Comparison of ENCODE assay signal across 8 mouse cellular contexts in the genomic region with DNA sequence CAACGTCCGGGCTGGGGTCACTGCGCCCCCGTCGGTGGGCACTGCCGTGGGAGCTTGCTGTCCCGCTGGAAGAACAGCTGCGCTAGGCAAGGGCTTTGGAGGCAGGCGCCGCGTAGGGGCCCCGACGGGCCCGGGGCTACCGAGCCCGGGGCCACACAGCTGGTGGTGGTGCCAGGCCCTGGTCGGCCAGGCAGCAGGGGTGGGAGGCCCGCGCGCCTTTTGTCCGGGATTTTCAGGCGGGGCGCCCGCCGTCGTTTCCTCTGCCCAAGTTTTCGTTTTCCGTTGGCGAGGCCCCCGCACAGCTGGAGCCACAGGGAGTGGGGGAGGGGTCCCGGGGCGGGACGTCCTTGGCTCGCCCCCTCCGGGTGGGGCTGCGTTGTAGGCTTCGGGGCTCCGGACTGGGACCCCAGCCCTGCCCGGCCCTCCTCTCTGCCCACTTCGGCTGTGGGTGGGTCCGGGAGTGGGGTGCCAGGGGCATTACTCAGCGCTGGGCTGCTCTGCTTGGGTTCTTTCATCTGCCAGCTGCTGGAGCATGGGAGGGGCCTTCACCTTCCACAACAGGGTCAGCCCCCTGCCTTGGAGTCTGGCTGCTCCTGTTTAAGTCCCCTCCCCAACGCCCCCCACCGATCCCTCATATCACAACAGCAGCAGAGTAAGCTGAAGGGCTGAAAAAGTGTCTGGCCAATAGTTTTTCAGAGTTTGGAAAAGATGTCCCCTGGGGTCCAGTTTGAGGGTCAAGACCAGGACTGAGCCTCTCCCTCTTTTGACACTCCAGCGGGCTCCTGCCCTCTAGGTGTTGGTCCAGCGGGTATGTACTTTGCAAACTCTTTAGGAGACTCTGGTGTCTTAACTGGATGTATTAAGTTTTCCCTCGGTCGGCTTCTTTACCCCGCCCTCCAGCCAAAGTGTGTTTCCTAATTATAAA. TPM values are rescaled to one million over a fixed set of nuclear protein-coding genes. Genes with fewer than 3 reads are reported as not detected.
DNase-seq lines count a peak whose midpoint lies in the region; ATAC-seq and TF ChIP-seq lines count a peak whose summit lies in the region.

No protein-coding gene starts in this region.

- in situ Hi-C loops in Patski (cut with MboI; ENCODE audit: low pct_unique_long_range_greater_than_20kb) = loop anchor here (5.0 kb wide), 1 partner anchor 206 kb away; no protein-coding TSS in a partner anchor

- no peak for TF ChIP-seq EP300 in liver, embryonic 14.5 days (IDR thresholded peaks at IDR 0.05; ENCODE audit: low read depth)

- H3K27ac ChIP-seq in forebrain, embryonic 15.5 days (replicated peaks) = no peak overlapping the region
- peak overlapping the region; percentile 52; the same call in 1 of the 2 replicates for H3K27ac ChIP-seq in hindbrain, embryonic 13.5 days
- H3K27ac ChIP-seq in liver, embryonic 14.5 days = peak overlapping the region; percentile 58
- H3K27ac ChIP-seq in neural tube, embryonic 14.5 days (ENCODE audit: low read depth, low read length) = no peak overlapping the region

- H3K9me3 ChIP-seq in forebrain, embryonic 15.5 days = no peaks in the 10 kb centered on the region
- no peaks in the 10 kb centered on the region for H3K9me3 ChIP-seq in hindbrain, embryonic 13.5 days
- no peaks in the 10 kb centered on the region for H3K9me3 ChIP-seq in liver, embryonic 14.5 days (ENCODE audit: control insufficient read depth, low read length)
- H3K9me3 ChIP-seq in neural tube, embryonic 14.5 days (ENCODE audit: control insufficient read depth, low read length) = no peaks in the 10 kb centered on the region

- H3K4me3 ChIP-seq in forebrain, embryonic 15.5 days = peak overlapping the region; percentile 36
- peak overlapping the region; percentile 46 for H3K4me3 ChIP-seq in hindbrain, embryonic 13.5 days
- peak overlapping the region; percentile 68 to 92 for H3K4me3 ChIP-seq in liver, embryonic 14.5 days (ENCODE audit: insufficient read depth in 1 of 2, low read depth in 2 of 2, low read length in 2 of 2)
- peak overlapping the region; percentile 38 for H3K4me3 ChIP-seq in neural tube, embryonic 14.5 days (ENCODE audit: low read depth, low read length)

- H3K36me3 ChIP-seq in forebrain, embryonic 15.5 days = no peaks in the 10 kb centered on the region
- H3K36me3 ChIP-seq in hindbrain, embryonic 13.5 days = no peaks in the 10 kb centered on the region
- no peaks in the 10 kb centered on the region for H3K36me3 ChIP-seq in liver, embryonic 14.5 days (replicated peaks; ENCODE audit: control insufficient read depth, insufficient read depth, low read depth)
- no peaks in the 10 kb centered on the region for H3K36me3 ChIP-seq in neural tube, embryonic 14.5 days (ENCODE audit: control insufficient read depth, insufficient read depth, low read length)

- H3K9ac ChIP-seq in forebrain, embryonic 15.5 days (replicated peaks) = peak overlapping the region; percentile 39
- peak overlapping the region; percentile 67 for H3K9ac ChIP-seq in hindbrain, embryonic 13.5 days
- peak overlapping the region; percentile 89 for H3K9ac ChIP-seq in liver, embryonic 14.5 days (replicated peaks)
- H3K9ac ChIP-seq in neural tube, embryonic 14.5 days (replicated peaks; ENCODE audit: low read depth, low read length) = peak overlapping the region; percentile 34; the same call in 1 of the 2 replicates

- TF ChIP-seq CTCF in Patski (IDR thresholded peaks at IDR 0.05) = no peak
- TF ChIP-seq CTCF in liver, embryonic 14.5 days (IDR thresholded peaks at IDR 0.05; ENCODE audit: low read depth) = no peak

- no peak for DNase-seq in frontal cortex, adult 2 months (ENCODE audit: extremely low spot score in 1 of 2, low spot score in 1 of 2)
- no peak for DNase-seq in Patski (ENCODE audit: low read depth, low spot score)
- DNase-seq in liver, embryonic 14.5 days (ENCODE audit: low read depth in 3 of 3, low spot score in 3 of 3) = no peak
- no peak for DNase-seq in frontal cortex, postnatal 25 days (ENCODE audit: low spot score in 2 of 2)

- H3K27me3 ChIP-seq in Patski = no peaks in the 10 kb centered on the region
- no peaks in the 10 kb centered on the region for H3K27me3 ChIP-seq in forebrain, embryonic 15.5 days
- peaks cover 31% of the 10 kb centered on the region for H3K27me3 ChIP-seq in hindbrain, embryonic 13.5 days
- no peaks in the 10 kb centered on the region for H3K27me3 ChIP-seq in liver, embryonic 14.5 days (ENCODE audit: control insufficient read depth, insufficient read depth, low read length)
- 0 out of 2 replicates have a peak, but pooled peaks cover 2% of the 10 kb centered on the region for H3K27me3 ChIP-seq in neural tube, embryonic 14.5 days (ENCODE audit: control insufficient read depth, insufficient read depth, low read length)

- peaks cover 10% of the 10 kb centered on the region for H3K4me1 ChIP-seq in forebrain, embryonic 15.5 days
- peaks cover 33% of the 10 kb centered on the region for H3K4me1 ChIP-seq in hindbrain, embryonic 13.5 days (replicated peaks)
- H3K4me1 ChIP-seq in liver, embryonic 14.5 days (replicated peaks; ENCODE audit: control insufficient read depth in 2 of 2, insufficient read depth in 2 of 2, low read length in 1 of 2) = peaks cover 12 to 20% of the 10 kb centered on the region in 2 experiments
- H3K4me1 ChIP-seq in neural tube, embryonic 14.5 days (ENCODE audit: control insufficient read depth, insufficient read depth, low read length) = peaks cover 9% of the 10 kb centered on the region

- CTCF ChIA-PET in Patski (lab: Charles Lee) = no interaction called here

- 0 out of 2 replicates have a peak, but pooled peaks have one; percentile 14 for ATAC-seq in frontal cortex, adult (ENCODE audit: low TSS enrichment)
- peak; percentile 23 for ATAC-seq in Patski
- ATAC-seq in forebrain, embryonic 15.5 days (replicated peaks) = peak; percentile 32; the same call in 1 of the 2 replicates
- ATAC-seq in hindbrain, embryonic 13.5 days (ENCODE audit: low FRiP score) = no peak; the same call in 1 of the 2 replicates
- ATAC-seq in liver, embryonic 14.5 days (ENCODE audit: insufficient read depth) = peak; percentile 67
- peak; percentile 19; the same call in 1 of the 2 replicates for ATAC-seq in neural tube, embryonic 14.5 days (ENCODE audit: low read depth)

- peak overlapping the region; percentile 44 for H3K4me2 ChIP-seq in forebrain, embryonic 15.5 days (replicated peaks)
- peak overlapping the region; percentile 57 for H3K4me2 ChIP-seq in hindbrain, embryonic 13.5 days
- H3K4me2 ChIP-seq in liver, embryonic 14.5 days (ENCODE audit: low read depth) = peak overlapping the region; percentile 97
- H3K4me2 ChIP-seq in neural tube, embryonic 14.5 days (ENCODE audit: low read depth, low read length) = peak overlapping the region; percentile 52

- WGBS in forebrain, embryonic 15.5 days = 4% methylated on average over 49 of the region's 49 CpGs
- WGBS in hindbrain, embryonic 13.5 days = 2% methylated on average over 46 of the region's 49 CpGs
- 3% methylated on average over 46 of the region's 49 CpGs for WGBS in liver, embryonic 14.5 days (ENCODE audit: insufficient replicate concordance)
- 3% methylated on average over 38 of the region's 49 CpGs for WGBS in neural tube, embryonic 14.5 days

- POLR2A ChIA-PET in Patski (lab: Charles Lee) = no interaction called here

RNA-seq across cellular contexts. Expression of a gene that starts 0.6 kb away (rescaled TPM):
- 53.4 and 64.2 TPM in 2 replicates for polyA plus RNA-seq in frontal cortex, adult 2 months (2012; rRNA removed)
- polyA plus RNA-seq in Patski (2021) = 16.0 TPM
- 7.1 and 8.4 TPM in 2 replicates for polyA plus RNA-seq in forebrain, embryonic 15.5 days (2015; fragmentation: Nextera tagmentation; extraction: Ambion mirVana)
- polyA plus RNA-seq in hindbrain, embryonic 13.5 days (2015; fragmentation: Nextera tagmentation; extraction: Ambion mirVana) = 6.6 and 6.7 TPM in 2 replicates
- polyA plus RNA-seq in liver, embryonic 14.5 days (2012; rRNA removed) = 17.5 and 21.2 TPM in 2 replicates
- polyA plus RNA-seq in liver, embryonic 14.5 days (2014; fragmentation: Nextera tagmentation; extraction: Ambion mirVana) = 7.3 and 7.9 TPM in 2 replicates
- 9.2 and 9.6 TPM in 2 replicates for polyA plus RNA-seq in neural tube, embryonic 14.5 days (2014; fragmentation: Nextera tagmentation; extraction: Ambion mirVana)

RNA-seq across cellular contexts. Expression of a gene that starts 53.6 kb away (rescaled TPM):
- polyA plus RNA-seq in frontal cortex, adult 2 months (2012; rRNA removed) = 43.3 and 44.9 TPM in 2 replicates
- 21.7 TPM for polyA plus RNA-seq in Patski (2021)
- 10.1 and 10.6 TPM in 2 replicates for polyA plus RNA-seq in forebrain, embryonic 15.5 days (2015; fragmentation: Nextera tagmentation; extraction: Ambion mirVana)
- polyA plus RNA-seq in hindbrain, embryonic 13.5 days (2015; fragmentation: Nextera tagmentation; extraction: Ambion mirVana) = 8.4 and 9.2 TPM in 2 replicates
- 2.1 and 2.4 TPM in 2 replicates for polyA plus RNA-seq in liver, embryonic 14.5 days (2012; rRNA removed)
- 0.38 and 0.53 TPM in 2 replicates for polyA plus RNA-seq in liver, embryonic 14.5 days (2014; fragmentation: Nextera tagmentation; extraction: Ambion mirVana)
- polyA plus RNA-seq in neural tube, embryonic 14.5 days (2014; fragmentation: Nextera tagmentation; extraction: Ambion mirVana) = 6.3 and 6.7 TPM in 2 replicates

Comparison
In these comparisons a context has a peak if more than half of its experiments do, and no peak if none do; other contexts are left out.
1. H3K27ac ChIP-seq: peak in hindbrain, embryonic 13.5 days (single experiment) and liver, embryonic 14.5 days (single experiment); none in forebrain, embryonic 15.5 days (single experiment) and neural tube, embryonic 14.5 days (single experiment).
2. H3K4me2 ChIP-seq: peak in every context shown above with its lines; median percentile 97 in liver, embryonic 14.5 days; 57 in hindbrain, embryonic 13.5 days; 52 in neural tube, embryonic 14.5 days; 44 in forebrain, embryonic 15.5 days.
3. H3K9ac ChIP-seq: peak in every context shown above with its lines; median percentile 89 in liver, embryonic 14.5 days; 67 in hindbrain, embryonic 13.5 days; 39 in forebrain, embryonic 15.5 days; 34 in neural tube, embryonic 14.5 days.
4. Peak in every context shown above with its lines, with median percentiles within 50 percentile points of each other: H3K4me3 ChIP-seq.